Mouse (Mus musculus): ENCODE measurements around the gene Gramd1a. TPM values are rescaled to one million over a fixed set of nuclear protein-coding genes. Genes with fewer than 3 reads are reported as not detected.

Gene Gramd1a
- total RNA-seq (2021) = 100 to 1,000 TPM; 108 to 115 TPM
- long read RNA-seq, partial matches to known transcripts = 23 of 184 reads
- long read RNA-seq, other reads (novel, unspliced or antisense) = 159 of 184 reads

DNA sequence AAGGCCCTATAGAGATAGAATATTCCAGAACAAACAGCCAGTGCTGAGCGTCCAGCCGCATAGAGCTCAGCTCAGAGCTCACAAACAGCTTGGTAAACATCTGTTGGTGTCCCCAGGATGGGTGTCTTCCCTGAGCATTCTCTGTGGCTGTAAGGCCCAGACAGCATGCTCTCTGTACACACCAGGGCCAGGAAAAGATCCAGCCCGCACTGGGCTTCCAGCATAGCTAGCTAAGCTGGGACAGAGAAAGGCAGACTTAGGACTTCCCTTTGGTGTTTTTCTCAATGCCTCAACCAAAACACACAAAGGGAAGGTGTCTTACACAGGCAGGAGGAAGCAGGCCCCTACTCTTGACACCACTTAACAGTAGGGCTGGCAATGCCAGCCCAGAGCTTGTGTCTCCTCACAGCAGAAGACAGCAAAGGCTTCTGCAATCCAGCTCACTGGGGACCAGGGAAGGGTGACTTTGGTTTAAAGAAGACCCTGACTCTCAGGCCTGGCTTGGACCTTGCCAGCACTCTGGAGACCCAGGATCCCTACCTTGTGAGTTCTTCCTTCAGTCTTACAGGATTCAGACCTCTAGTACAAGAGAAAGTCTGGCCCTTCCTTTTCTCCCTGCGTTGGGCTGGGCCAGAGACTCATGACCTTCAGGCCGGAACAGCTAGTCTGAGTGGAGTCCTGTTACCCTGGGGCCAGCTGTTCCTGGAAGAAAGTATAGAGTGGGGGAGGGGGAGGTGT is at the start of gene Gramd1a:
TSS of gene Gramd1a (minus strand) at position 601 of the 738 bp plus-strand sequence.
- no peak for DNase-seq (ENCODE audit: low spot score in 2 of 2)

DNA sequence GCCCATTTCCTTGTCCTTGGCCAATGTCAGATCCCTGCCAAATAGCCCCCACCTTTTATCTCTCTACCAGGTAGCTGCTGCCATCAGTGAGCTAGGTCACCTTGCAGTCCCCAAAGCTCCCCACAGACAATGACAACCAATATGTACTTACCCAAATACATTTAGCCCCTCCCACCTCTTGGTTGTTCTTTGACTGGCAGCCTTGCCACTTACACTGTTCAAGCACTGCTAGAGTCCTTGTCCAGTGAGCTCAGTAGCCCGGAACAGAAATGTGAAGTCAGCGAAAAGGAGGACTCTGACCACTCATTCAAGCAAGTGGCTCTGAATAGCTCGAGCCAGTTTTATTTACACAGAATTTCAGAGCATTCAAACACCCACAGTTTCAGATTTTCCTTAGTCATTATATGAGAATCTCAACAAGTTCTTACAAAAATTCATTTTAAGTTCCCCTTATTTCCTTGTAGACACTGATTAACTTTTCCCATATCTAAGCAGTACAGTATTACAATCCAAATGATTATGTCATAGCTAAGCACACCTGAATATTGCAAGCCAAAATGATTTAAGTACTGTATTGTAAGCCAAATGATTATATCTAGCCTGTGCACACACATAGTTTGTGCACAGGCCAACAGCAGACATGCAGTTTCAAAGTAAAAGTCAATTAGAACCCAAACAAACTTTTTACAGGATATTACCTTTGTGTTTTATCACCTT is 40.1 kb upstream of the Gramd1a start:
- no peak for DNase-seq (ENCODE audit: low spot score in 2 of 2)

DNA sequence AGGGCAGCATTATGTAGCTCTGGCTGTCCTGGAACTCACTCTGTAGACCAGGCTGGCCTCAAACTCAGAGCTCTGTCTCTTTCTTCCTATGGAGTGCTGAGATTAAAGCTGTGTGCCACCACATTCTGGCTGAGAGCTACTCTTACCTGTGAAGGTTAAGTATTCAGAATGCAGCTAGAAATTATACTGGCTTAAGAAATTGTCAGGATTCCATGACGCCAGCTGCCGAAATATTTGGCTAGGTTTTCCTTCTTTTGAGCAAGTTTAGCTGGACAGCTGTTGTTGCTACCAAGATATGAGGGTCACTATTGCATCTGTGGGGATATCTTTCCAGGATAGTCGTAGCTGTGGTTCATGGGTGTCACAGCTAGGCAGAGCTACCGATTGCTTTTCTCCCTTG is 29.0 kb upstream of the Gramd1a start:
- no peak for DNase-seq (ENCODE audit: low spot score in 2 of 2)

DNA sequence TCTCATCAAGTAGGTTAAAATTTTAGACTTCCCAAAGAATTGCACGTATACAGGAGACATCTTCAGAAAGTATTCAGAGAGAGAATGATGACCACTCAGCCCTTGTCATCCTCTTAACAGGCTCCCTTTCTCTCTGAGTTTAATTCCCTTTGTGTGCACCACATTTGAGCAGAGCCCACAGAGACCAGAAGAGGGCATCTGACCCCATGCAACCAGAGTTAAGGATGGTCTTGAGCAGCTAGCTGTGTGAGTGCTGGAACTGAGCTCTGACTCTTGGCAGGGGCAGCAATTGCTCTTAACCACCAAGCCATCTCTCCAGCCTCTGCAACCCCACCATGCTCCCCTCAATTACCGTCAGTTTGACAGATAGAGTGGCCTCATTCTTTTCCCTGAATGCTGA is 27.2 kb upstream of the Gramd1a start:
- no peak for DNase-seq (ENCODE audit: low spot score in 2 of 2)

DNA sequence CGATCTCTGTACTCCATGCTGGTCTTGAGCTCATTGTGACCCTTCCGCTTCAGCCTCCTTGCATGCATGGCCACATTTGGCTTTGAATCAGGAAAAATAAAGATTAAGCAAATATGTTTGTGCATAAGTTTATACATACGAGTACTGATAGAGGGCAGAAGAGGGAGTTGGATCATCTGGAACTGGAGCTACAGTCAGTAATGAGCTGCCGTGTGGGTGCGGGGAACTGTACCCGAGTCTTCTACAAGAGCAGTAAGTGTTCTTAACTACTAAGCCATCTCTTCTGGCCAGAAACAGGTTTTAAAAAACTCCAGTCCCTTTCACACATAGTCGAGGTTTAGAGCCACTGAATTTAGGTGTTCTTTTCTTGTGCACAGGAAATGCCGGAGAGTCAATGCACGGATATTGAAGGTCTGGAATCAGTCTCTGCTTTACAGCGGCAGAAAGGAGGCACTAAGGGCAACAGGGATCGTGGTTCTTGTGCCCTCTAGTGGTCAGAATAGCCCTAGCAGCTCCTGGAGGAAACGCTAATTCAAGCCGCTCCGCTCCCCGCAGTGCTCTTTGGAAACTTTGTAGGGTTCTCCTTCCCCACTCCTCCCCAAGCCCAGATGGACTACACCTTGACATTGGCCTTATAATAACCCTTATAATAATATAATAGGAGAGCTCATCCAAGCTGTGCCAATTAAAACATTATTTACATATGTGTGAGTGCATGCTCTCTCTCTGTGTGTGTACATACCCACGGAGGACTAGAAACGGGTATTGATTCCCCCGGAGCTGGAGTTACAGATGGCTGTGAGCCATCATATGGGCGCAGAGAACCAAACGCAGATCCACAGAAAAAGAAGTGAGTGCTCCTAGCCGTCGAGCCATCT is 21.4 kb upstream of the Gramd1a start:
- peak; percentile 39 to 85 for DNase-seq (ENCODE audit: low spot score in 2 of 2)

DNA sequence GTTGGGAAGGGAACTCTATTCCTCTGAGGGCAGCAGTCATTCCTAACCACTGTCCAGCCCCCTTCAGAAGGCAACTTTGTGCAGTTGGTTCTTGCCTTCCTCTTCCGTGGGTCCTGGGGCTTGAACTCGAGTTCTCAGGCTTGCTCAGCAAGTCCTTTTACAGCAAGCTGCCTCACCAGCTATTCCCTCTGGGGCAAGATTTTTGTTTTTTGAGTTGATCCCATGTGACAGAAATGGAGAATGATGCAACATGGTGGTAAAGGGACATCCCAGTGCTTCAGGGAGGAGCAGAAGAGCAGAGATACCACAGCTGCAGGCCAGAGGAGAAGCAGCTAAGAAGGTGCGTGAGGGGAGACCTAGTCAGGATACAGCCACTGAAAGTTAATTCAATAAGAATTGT is 19.4 kb upstream of the Gramd1a start:
- no peak for DNase-seq (ENCODE audit: low spot score in 2 of 2)

DNA sequence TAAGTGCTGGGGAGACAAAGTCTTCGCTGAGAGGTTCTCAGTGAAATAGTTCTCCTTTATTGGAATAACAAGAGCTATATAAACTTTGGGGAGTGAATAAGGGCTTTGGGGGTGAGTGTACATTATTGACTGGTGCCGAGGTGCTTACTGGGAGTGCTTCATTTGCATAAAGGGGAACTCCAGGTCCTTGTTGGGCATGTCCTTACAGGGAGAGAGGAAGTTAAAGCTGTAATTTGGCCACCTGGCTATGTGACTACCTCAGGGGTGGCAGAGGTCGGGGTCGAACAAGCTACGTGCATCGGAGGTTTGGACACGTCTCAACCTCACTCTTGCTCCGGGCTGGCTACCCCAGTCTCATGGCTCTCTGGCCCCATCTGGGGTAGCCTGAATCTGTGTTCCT is 18.8 kb upstream of the Gramd1a start:
- no peak for DNase-seq (ENCODE audit: low spot score in 2 of 2)

DNA sequence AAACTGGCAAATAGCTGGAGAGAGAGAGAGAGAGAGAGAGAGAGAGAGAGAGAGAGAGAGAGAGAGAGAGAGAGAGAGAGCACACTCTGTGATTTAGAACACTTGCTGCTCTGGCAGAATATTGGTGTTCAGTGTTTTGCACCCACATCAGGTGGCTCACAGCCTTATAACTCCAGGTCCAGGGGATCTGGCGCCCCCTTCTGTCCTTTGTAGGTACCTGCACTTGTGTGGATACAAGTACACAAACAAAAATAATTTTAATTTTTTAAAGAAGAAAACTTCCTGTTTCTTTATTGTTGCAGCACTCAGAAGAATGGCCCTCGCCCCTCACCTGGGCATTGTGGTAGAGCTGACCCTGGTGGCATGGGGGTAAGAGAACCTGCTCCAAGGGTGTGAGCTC is 16.5 kb upstream of the Gramd1a start:
- peak in 1 of 2 experiments; percentile 32 for DNase-seq (ENCODE audit: low spot score in 2 of 2)

DNA sequence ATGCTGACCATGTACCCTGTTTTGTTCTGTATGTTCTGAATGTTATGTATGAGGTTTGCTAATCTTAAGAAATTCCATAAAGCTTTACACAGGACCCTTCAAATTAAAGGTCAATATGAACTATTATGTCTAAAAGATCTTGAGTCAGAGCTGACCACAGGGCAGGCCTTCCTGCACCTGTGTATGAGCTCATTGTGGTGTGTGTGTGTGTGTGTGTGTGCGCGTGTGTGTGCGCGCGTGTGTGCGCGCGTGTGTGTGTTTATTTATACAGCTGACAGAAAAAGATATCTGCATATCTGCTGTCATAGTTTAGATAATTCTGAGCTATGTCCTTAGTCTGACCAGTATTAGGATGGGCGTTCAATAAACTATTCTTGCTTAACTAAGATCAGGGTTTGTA is 14.8 kb upstream of the Gramd1a start:
- DNase-seq (ENCODE audit: low spot score in 2 of 2) = no peak

DNA sequence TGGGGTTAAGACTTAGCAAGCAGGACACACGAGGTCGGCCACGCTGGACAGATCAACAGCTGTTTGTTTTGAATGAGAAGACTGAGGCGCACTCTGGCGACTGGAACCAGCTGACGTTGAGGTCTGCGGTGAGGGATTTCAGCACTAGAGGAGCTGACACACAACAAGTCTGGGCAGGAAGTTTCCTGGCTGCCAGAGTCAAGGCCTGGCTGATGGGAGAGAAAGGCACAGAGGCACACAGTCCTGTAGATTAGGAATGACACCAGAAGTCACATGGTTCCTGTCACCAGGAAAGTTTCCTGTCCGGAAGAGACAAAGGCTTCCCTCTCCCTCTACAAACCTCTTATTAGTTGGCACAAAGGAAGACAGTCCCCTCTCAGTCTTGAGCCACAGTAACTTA is 12.7 kb upstream of the Gramd1a start:
- no peak for DNase-seq (ENCODE audit: low spot score in 2 of 2)

DNA sequence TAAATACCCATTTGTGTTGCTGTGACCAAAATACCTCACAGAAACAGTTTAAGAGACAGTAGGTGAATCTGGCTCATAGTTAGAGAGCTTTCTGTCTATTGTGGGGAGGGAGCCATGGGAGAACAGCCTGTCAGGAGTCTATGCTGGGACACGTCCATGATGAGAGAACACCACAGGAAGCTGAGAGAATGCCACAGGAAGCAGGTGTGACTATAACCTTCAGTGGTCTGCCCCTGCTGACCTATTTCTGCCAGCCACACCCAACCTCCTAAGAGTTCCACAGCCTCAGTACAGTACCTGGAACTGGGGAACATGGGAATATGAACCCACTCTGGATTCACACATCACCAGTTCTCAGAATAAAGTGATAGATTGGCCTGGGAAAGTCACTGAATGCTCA is 9.1 kb upstream of the Gramd1a start:
- no peak for DNase-seq (ENCODE audit: low spot score in 2 of 2)

DNA sequence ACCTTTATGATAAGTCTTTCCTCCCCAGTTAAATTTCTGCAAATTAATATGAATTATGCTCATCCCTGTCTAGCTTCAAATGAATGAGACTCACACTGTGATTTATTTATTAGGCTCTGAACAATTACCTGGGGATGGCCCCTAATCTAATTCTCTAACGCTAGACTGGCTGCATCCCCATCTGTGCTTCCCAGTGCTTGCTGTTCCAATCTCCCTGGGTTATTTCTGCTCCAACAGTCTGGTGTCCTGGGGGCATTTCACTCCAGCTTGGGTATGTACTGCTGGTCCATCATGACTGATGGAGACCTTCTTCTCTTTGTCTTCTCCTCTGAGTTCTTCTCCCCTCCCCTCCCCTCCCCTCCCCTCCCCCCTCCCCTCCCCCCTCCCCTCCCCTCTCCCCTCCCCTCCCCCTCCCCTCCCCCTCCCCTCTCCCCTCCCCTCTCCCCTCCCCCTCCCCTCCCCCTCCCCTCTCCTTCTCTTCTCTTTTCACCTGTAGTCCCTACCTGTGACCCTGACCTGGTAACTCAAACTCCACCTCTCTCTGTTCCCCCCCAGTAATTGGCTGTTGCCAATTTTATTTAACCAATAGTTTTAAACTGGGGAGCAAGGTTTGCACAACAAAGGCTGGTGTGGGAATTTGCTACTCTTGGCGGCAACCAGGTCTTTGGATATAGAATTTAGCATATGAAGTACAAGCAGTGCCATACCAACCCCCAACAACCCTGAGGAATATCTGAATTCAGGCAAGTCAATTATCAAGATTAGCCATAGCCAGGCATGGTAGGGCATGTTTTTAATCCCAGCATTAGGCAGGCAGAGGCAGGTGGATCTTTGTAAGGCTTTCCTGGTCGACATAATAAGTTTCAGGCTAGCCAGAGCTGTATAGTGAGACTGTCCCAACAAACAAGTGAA is 8.2 kb upstream of the Gramd1a start:
- no peak for DNase-seq (ENCODE audit: low spot score in 2 of 2)

DNA sequence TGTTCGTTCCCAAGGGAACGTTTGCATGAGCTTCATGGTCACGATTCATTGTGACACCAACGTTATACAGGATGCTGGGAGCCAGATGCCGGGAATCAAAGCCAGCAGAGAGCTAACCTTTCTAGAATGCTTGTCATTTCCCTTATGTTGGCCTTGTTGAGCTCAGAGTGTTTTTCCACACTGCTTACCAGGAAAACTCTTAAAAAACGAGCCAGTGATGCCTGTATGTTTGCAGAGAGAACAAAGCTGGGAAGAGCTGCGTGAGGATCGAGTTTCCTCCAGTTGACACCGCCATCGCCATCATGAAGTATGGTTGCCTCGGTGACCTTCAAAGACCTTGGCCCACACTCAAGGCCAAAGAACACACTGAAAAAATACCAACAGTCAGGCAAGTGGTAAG is 6.6 kb upstream of the Gramd1a start:
- DNase-seq (ENCODE audit: low spot score in 2 of 2) = no peak

DNA sequence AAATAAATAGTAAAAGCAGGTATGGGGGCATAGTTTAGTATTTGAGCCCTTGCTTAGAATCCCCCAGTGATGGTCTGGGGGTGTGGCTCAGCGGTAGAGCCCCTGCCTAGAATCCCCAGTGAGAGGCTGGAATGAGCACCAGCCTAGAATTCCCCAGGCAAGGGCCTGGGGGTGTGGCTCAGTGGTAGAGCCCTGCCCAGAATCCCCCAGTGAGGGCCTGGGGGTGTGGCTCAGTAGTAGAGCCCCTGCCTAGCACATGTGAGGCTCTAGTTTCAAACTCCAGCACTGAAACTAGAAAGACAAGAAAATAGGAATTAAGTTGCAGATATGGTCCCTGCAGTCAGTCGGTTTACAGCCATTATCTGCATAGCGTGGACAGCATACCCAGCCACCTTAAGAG is 6.1 kb upstream of the Gramd1a start:
- DNase-seq (ENCODE audit: low spot score in 2 of 2) = no peak

DNA sequence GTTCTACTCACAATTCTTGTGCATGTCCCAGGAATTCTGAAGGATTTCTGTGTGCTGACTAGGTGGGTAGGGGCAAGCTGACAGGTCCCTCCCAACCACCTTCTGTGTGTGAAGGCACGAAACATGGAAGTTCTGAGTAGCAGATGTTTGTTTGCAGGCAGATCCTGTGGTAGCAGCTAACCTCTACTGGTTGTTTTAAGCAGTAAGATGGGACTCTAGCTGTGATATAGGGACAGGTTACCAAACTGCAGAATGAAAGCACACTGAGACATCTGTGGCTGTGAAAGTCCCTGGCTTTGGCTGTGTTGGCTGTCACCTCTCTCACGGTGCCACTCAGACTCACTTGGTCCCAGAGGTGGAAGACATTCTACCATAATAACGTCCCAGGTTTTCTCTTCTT is 5.5 kb upstream of the Gramd1a start:
- no peak for DNase-seq (ENCODE audit: low spot score in 2 of 2)

DNA sequence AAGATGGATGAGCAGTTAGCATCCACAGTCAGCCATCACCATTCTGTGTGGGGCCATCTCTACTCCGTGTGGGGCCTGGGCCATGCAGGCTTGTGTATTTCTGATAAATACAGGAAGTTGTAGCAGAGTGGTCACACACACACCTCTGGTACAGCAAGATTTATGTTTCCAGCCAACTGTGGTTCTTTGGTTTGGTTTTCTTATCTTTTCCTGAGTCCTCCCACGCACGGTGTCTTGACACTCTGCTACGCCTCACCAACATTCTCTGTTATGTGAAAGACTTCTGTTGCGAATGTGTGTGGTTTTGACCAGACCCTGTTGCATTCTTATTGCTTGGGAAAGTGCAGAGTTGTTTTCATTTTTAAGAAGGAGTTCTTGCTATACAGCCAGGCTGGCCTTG is 5.1 kb upstream of the Gramd1a start:
- no peak for DNase-seq (ENCODE audit: low spot score in 2 of 2)

DNA sequence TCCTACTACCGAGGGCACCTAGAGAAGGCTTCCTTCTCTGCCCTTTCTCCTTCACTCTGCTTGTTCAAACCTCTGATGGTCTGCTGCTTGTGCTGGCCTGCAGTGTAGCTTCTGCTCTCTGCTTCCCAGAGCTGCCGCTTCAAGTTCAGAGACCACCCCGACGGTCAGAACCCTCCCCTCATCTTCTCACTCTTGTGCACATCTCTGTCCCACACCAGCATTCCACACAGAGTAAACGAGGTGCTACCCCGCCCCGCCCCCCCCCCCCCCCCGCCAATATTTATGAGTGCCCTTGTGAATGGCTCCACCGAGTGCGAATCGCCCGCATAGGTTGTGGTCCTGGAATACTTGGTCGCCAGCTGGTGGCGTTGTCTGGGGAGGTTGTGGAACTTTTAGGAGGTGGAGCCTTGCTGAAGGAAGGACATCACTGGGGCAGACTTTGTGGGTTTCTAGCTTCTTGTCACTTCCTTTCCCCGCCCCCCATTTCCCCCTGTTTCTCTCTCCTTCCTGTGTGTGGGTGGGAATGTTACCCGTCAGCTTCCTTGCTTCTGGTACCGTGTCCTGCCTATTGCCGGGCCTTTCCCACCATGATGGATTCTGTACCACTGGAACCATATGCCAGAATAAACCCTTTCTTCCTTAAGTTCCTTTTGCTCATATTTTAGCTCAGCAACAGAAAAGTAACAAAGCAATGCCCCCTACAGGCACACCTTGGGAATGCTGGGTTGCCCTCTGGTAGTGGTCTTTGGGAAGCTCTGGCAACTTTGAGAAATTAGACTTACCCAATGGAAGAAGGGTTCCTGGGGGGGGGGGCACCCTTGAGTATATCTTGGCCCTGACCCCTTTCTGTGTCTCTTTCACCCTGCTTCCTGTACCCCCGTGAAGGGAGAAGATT is 585 bp upstream of the Gramd1a start:
- DNase-seq (ENCODE audit: low spot score in 2 of 2) = no peak

DNA sequence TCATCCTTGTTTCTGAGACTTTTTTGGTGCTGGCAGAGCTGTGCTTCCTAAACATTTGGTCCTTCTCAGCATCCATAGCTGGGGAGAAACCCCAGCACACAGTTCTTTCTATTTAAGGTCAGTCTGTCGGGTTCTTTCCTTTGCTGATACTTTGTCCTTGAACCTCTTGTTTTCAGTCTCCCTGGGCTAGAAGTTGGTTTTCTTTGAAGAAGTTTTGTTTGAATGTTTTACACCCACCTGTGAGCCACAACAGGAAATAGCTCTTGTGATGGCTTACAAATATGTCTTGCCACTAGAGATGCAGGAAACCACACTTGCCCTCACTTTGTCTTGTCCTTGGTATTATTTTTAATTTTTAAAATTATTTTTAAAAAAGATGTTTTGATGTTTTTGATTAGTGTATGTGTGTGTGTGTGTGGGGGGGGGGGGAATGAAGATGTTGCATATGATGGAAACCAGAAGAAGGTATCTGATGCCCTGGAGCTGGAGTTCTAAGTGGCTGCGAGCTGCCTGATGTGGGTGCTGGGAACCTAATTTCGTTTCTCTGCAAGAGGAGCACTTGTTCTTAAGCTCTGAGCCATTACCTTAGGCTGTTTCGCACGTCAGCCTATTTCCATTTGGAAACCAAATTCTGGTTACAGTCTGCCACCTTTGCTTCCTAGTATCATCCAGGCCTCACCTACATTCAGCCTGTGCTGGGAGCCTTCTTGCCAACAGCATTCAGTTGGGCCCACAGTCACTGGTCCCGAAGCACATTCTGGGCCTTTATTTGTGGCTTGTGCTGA is 2.0 kb downstream of the Gramd1a start:
- DNase-seq (ENCODE audit: low spot score in 2 of 2) = no peak
